Mouse (Mus musculus) ovary, adult 18-20 months (tissue): ENCODE results near the gene Fto.

Experiments
- DNase-seq: peaks from one replicate; pipeline ENCODE4 v3.0.0; 2022; ENCODE audit warnings: low spot score, mixed read lengths

Fto gene

GRCm38 (mm10) chr8:91615196-91615595, 301.9 kb downstream of the Fto start:
- no peak for DNase-seq

GRCm38 (mm10) chr8:91615781-91616683, 302.7 kb downstream of the Fto start:
- no peak for DNase-seq

- DNase-seq: no peak
Measured at GRCm38 (mm10) chr8:91617772-91618171, 304.4 kb downstream of the Fto start.

- no peak for DNase-seq
Measured at GRCm38 (mm10) chr8:91622757-91623156, 309.4 kb downstream of the Fto start.

- no peak for DNase-seq
Measured at GRCm38 (mm10) chr8:91625686-91626558, 312.6 kb downstream of the Fto start.

- DNase-seq: no peak
Measured at GRCm38 (mm10) chr8:91629594-91629993, 316.3 kb downstream of the Fto start.

GRCm38 (mm10) chr8:91630320-91631033, 317.2 kb downstream of the Fto start:
- DNase-seq: no peak

GRCm38 (mm10) chr8:91632411-91632810, 319.1 kb downstream of the Fto start:
- no peak for DNase-seq

GRCm38 (mm10) chr8:91635406-91635805, 322.1 kb downstream of the Fto start:
- no peak for DNase-seq

- no peak for DNase-seq
Measured at GRCm38 (mm10) chr8:91636887-91637286, 323.6 kb downstream of the Fto start.

GRCm38 (mm10) chr8:91637684-91638083, 324.4 kb downstream of the Fto start:
- DNase-seq: no peak

GRCm38 (mm10) chr8:91638256-91638655, 324.9 kb downstream of the Fto start:
- DNase-seq: no peak

GRCm38 (mm10) chr8:91640471-91640870, 327.1 kb downstream of the Fto start:
- no peak for DNase-seq

GRCm38 (mm10) chr8:91645484-91645883, 332.2 kb downstream of the Fto start:
- no peak for DNase-seq

GRCm38 (mm10) chr8:91647959-91648358, 334.6 kb downstream of the Fto start:
- no peak for DNase-seq

- no peak for DNase-seq
Measured at GRCm38 (mm10) chr8:91648776-91649175, 335.5 kb downstream of the Fto start.

GRCm38 (mm10) chr8:91653561-91653960, 340.2 kb downstream of the Fto start:
- no peak for DNase-seq

GRCm38 (mm10) chr8:91657381-91657780, 344.1 kb downstream of the Fto start:
- no peak for DNase-seq

- DNase-seq: peak; percentile 11
Measured at GRCm38 (mm10) chr8:91660879-91661278, 347.6 kb downstream of the Fto start.

GRCm38 (mm10) chr8:91669461-91670071, 356.2 kb downstream of the Fto start:
- DNase-seq: no peak

GRCm38 (mm10) chr8:91676928-91677327, 363.6 kb downstream of the Fto start:
- DNase-seq: no peak

- no peak for DNase-seq
Measured at GRCm38 (mm10) chr8:91679451-91679850, 366.1 kb downstream of the Fto start.
